Mouse (Mus musculus) cortical plate, adult 2 months (tissue): ENCODE results near the gene Zbed6.

ENCODE experiments used
- CTCF ChIP-seq: fragments of 200-500 bp; IDR thresholded peaks from 2 replicates; pipeline ENCODE4 v1.5.1; 2011; ENCODE audit warnings: mild to moderate bottlenecking, control low read depth, low read length; ENCODE audit not compliant: insufficient read depth; ENCODE audit errors: extremely low read depth
- POLR2A ChIP-seq: fragments of 200-500 bp; IDR thresholded peaks from 2 replicates; pipeline ENCODE4 v1.6.1; 2011; ENCODE audit warnings: mild to moderate bottlenecking, low read length, control low read depth; ENCODE audit not compliant: insufficient read depth; ENCODE audit errors: extremely low read depth

- TF ChIP-seq POLR2A (no peak), CTCF (no peak)
These were observed 48.6 kb upstream of the Zbed6 start for GRCm38 (mm10) chr1:133709292-133709691.
